Mouse (Mus musculus) kidney, embryonic 14.5 days (tissue): ENCODE results near the gene Dpm3. TPM values are rescaled to one million over a fixed set of nuclear protein-coding genes. Genes with fewer than 3 reads are reported as not detected.

ENCODE experiments used
- ATAC-seq: fragments of 200-750 bp; cut with Nextera tagmentation; 2 replicates; pipeline ENCODE4 v1.8.0; 2017; ENCODE audit warnings: moderate number of reproducible peaks, mild to moderate bottlenecking, moderate TSS enrichment, moderate library complexity; ENCODE audit not compliant: low FRiP score, low TSS enrichment
- H3K27ac ChIP-seq: fragments of 300-500 bp; sonication (generic); 2 replicates; pipeline ENCODE4 v1.5.1; 2014; ENCODE audit warnings: low read depth, mild to moderate bottlenecking, low read length, moderate library complexity, mixed read lengths
- H3K27me3 ChIP-seq: fragments of 300-500 bp; sonication (generic); 2 replicates; pipeline ENCODE4 v1.6.1; 2014; ENCODE audit warnings: mild to moderate bottlenecking, low read length; ENCODE audit not compliant: control insufficient read depth, insufficient read depth
- H3K36me3 ChIP-seq: fragments of 300-500 bp; sonication (generic); 2 replicates; pipeline ENCODE4 v1.6.1; 2014; ENCODE audit warnings: low read length, mixed read lengths; ENCODE audit not compliant: control insufficient read depth, insufficient read depth
- H3K4me1 ChIP-seq: fragments of 300-500 bp; sonication (generic); 2 replicates; pipeline ENCODE4 v1.6.1; 2014; ENCODE audit warnings: low read length, mixed read lengths; ENCODE audit not compliant: control insufficient read depth, insufficient read depth
- H3K4me2 ChIP-seq: fragments of 300-500 bp; sonication (generic); replicated peaks from 2 replicates; pipeline ENCODE4 v1.6.1; 2014; ENCODE audit warnings: low read depth, mild to moderate bottlenecking, low read length
- H3K4me3 ChIP-seq: fragments of 300-500 bp; sonication (generic); 2 replicates; pipeline ENCODE4 v1.5.1; 2014; ENCODE audit warnings: mild to moderate bottlenecking, low read length
- H3K9ac ChIP-seq: fragments of 300-500 bp; sonication (generic); 2 replicates; pipeline ENCODE4 v1.6.1; 2014; ENCODE audit warnings: low read depth, mild to moderate bottlenecking, low read length, moderate library complexity
- H3K9me3 ChIP-seq: fragments of 300-500 bp; sonication (generic); 2 replicates; pipeline ENCODE4 v1.6.1; 2016; ENCODE audit warnings: low read length; ENCODE audit not compliant: control insufficient read depth
- WGBS: fragments of 180-500 bp; shearing (Covaris S2); extraction: QIAGEN DNeasy Blood & Tissue Kit; methylation state at CpG from one replicate; pipeline ENCODE4 v1.1.7; 2014; 5-methylcytosine and 5-hydroxymethylcytosine counted together
- polyA plus RNA-seq: library from polyadenylated mRNA; unstranded; fragments of >200 nt; fragmentation: Nextera tagmentation; extraction: Ambion mirVana; gene quantifications from 2 replicates; pipeline ENCODE4 v1.2.1, GENCODE M21; 2014

Dpm3 gene
- polyA plus RNA-seq, 1 experiment from 2014 or later = 134 TPM

- Histone ChIP-seq H3K27me3 (no peaks in the 10 kb centered on the region), H3K9me3 (no peaks in the 10 kb centered on the region), H3K36me3 (no peaks in the 10 kb centered on the region; the same call in 1 of the 2 replicates), H3K4me3 (no peak overlapping the region), H3K4me2 (no peak overlapping the region), H3K9ac (no peak overlapping the region), H3K27ac (no peak overlapping the region), H3K4me1 (0 out of 2 replicates have a peak, but pooled peaks cover 3% of the 10 kb centered on the region)
- WGBS = 89% methylated on average over 21 of the region's 21 CpGs
- no peak for ATAC-seq
Measured at GRCm38 (mm10) chr3:89237682-89238081, 21.5 kb upstream of the Dpm3 start.

GRCm38 (mm10) chr3:89238494-89238893 lies 20.7 kb upstream of the Dpm3 start:
- H3K4me2 ChIP-seq = no peak overlapping the region
- no peak overlapping the region for H3K9ac ChIP-seq
- H3K27me3 ChIP-seq = no peaks in the 10 kb centered on the region
- 42% methylated on average over 8 of the region's 12 CpGs for WGBS
- no peaks in the 10 kb centered on the region; the same call in 1 of the 2 replicates for H3K36me3 ChIP-seq
- H3K27ac ChIP-seq = no peak overlapping the region
- H3K4me1 ChIP-seq = 0 out of 2 replicates have a peak, but pooled peaks cover 3% of the 10 kb centered on the region
- H3K9me3 ChIP-seq = no peaks in the 10 kb centered on the region
- no peak for ATAC-seq
- no peak overlapping the region for H3K4me3 ChIP-seq

- peaks cover 25% of the 10 kb centered on the region for H3K4me1 ChIP-seq
- no peak overlapping the region for H3K4me2 ChIP-seq
- no peak overlapping the region for H3K27ac ChIP-seq
- H3K36me3 ChIP-seq = no peaks in the 10 kb centered on the region; the same call in 1 of the 2 replicates
- no peaks in the 10 kb centered on the region for H3K27me3 ChIP-seq
- no peak overlapping the region for H3K4me3 ChIP-seq
- H3K9ac ChIP-seq = no peak overlapping the region
- H3K9me3 ChIP-seq = no peaks in the 10 kb centered on the region
- 76% methylated on average over 9 of the region's 9 CpGs for WGBS
- no peak for ATAC-seq
Measured at GRCm38 (mm10) chr3:89242331-89242895, 16.7 kb upstream of the Dpm3 start.

GRCm38 (mm10) chr3:89243609-89244008 lies 15.5 kb upstream of the Dpm3 start:
- peak; percentile 53 for ATAC-seq

GRCm38 (mm10) chr3:89244158-89244981 lies 14.8 kb upstream of the Dpm3 start:
- H3K4me1 ChIP-seq = peaks cover 29% of the 10 kb centered on the region
- WGBS = 9% methylated on average over 25 of the region's 25 CpGs
- peak; percentile 8; the same call in 1 of the 2 replicates for ATAC-seq
- no peaks in the 10 kb centered on the region for H3K27me3 ChIP-seq
- peak overlapping the region; percentile 80 for H3K4me2 ChIP-seq
- H3K27ac ChIP-seq = peak overlapping the region; percentile 55; the same call in 1 of the 2 replicates
- peak overlapping the region; percentile 75 for H3K4me3 ChIP-seq
- H3K36me3 ChIP-seq = peaks cover 9% of the 10 kb centered on the region
- no peaks in the 10 kb centered on the region for H3K9me3 ChIP-seq
- H3K9ac ChIP-seq = peak overlapping the region; percentile 42; the same call in 1 of the 2 replicates

More at GRCm38 (mm10) chr3:89243609-89244008, 15.5 kb upstream of the Dpm3 start:
- Histone ChIP-seq H3K9me3 (no peaks in the 10 kb centered on the region), H3K27me3 (no peaks in the 10 kb centered on the region), H3K27ac (no peak overlapping the region), H3K4me1 (peaks cover 30% of the 10 kb centered on the region), H3K4me2 (peak overlapping the region; percentile 80), H3K9ac (no peak overlapping the region), H3K4me3 (peak overlapping the region; percentile 75; the same call in 1 of the 2 replicates), H3K36me3 (peaks cover 5% of the 10 kb centered on the region)
- 9% methylated on average over 14 of the region's 14 CpGs for WGBS

- ATAC-seq = peak; percentile 19; the same call in 1 of the 2 replicates
- Histone ChIP-seq H3K27ac (peak overlapping the region; percentile 55; the same call in 1 of the 2 replicates), H3K27me3 (no peaks in the 10 kb centered on the region), H3K4me2 (peak overlapping the region; percentile 80), H3K9me3 (no peaks in the 10 kb centered on the region), H3K9ac (peak overlapping the region; percentile 42), H3K4me3 (peak overlapping the region; percentile 75), H3K36me3 (peaks cover 13% of the 10 kb centered on the region), H3K4me1 (peaks cover 29% of the 10 kb centered on the region)
- WGBS = 2% methylated on average over 19 of the region's 26 CpGs
Measured at GRCm38 (mm10) chr3:89244982-89245687, 14.0 kb upstream of the Dpm3 start.

- Histone ChIP-seq H3K36me3 (peaks cover 13% of the 10 kb centered on the region), H3K9me3 (no peaks in the 10 kb centered on the region), H3K27me3 (no peaks in the 10 kb centered on the region), H3K4me3 (peak within 1 kb of the TSS; percentile 75), H3K9ac (peak within 1 kb of the TSS; percentile 81), H3K4me2 (peak within 1 kb of the TSS; percentile 80), H3K4me1 (peaks cover 32% of the 10 kb centered on the region), H3K27ac (peak within 1 kb of the TSS; percentile 65; the same call in 1 of the 2 replicates)
- ATAC-seq = peak; percentile 16; the same call in 1 of the 2 replicates
- 4% methylated on average over 20 of the region's 20 CpGs for WGBS
Measured at GRCm38 (mm10) chr3:89245688-89246171, 13.4 kb upstream of the Dpm3 start, which contains the start of gene Krtcap2. Krtcap2 (plus strand) TSS chr3:89245966.

GRCm38 (mm10) chr3:89246261-89247100 lies 12.7 kb upstream of the Dpm3 start, which contains the start of gene Trim46:
Trim46 (minus strand) TSS chr3:89246309.
- under 1% methylated on average over 42 of the region's 42 CpGs for WGBS
- peak within 1 kb of the TSS; percentile 81 for H3K9ac ChIP-seq
- H3K36me3 ChIP-seq = peaks cover 13% of the 10 kb centered on the region
- peak within 1 kb of the TSS; percentile 75 for H3K4me3 ChIP-seq
- H3K4me2 ChIP-seq = peak within 1 kb of the TSS; percentile 80
- ATAC-seq = peak; percentile 65
- peaks cover under 1% of the 10 kb centered on the region; the same call in 1 of the 2 replicates for H3K27me3 ChIP-seq
- H3K9me3 ChIP-seq = no peaks in the 10 kb centered on the region
- H3K4me1 ChIP-seq = peaks cover 40% of the 10 kb centered on the region
- H3K27ac ChIP-seq = peak within 1 kb of the TSS; percentile 65; the same call in 1 of the 2 replicates
